Mouse (Mus musculus) stomach, postnatal 0 days (tissue): ENCODE measurements around the gene Fnip1.

ENCODE experiments used
- CTCF ChIP-seq: IDR thresholded peaks from 2 replicates; pipeline ENCODE4 v1.5.1; 2016; ENCODE audit warnings: antibody characterized with exemption, low read depth, mild to moderate bottlenecking, moderate library complexity
- EP300 ChIP-seq: optimal IDR thresholded peaks from 2 replicates; pipeline ENCODE3; 2016; ENCODE audit warnings: antibody characterized with exemption

DNA sequence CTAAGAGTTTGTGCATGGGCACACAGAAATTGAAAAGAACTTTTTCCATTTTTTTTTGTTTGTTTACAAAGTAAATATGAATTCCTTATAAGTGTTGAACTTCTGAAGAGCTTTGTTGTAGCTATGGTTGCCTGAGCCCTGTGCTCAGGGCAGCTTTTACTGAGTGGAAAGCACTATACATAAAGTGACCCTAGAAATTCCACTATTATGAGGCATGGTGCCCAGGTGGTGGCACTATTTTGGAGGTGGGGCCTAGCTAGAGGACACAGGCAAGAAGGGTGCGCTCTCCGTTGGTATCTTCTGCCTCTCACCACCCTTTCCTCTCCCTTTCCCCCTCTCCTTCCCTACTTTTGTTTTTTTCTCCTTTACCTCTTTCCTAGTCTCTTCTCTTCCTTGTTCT lies 18.9 kb downstream of the Fnip1 start:
- TF ChIP-seq CTCF (no peak), EP300 (no peak)
